Mouse (Mus musculus) thymus, adult 2 months (tissue): Measurements from ENCODE around the gene Rnf115.

Experiments
- CTCF ChIP-seq: fragments of 200-500 bp; IDR thresholded peaks from 2 replicates; pipeline ENCODE4 v1.5.1; 2012; ENCODE audit warnings: mild to moderate bottlenecking, control low read depth, low read length, moderate library complexity, borderline replicate concordance; ENCODE audit not compliant: control insufficient read depth, poor library complexity, insufficient read depth; ENCODE audit errors: extremely low read depth
- POLR2A ChIP-seq: fragments of 200-500 bp; IDR thresholded peaks from 2 replicates; pipeline ENCODE4 v1.6.1; 2012; ENCODE audit warnings: mild to moderate bottlenecking, low read length, control low read depth, moderate library complexity; ENCODE audit not compliant: control insufficient read depth, poor library complexity, insufficient read depth; ENCODE audit errors: extremely low read depth

DNA sequence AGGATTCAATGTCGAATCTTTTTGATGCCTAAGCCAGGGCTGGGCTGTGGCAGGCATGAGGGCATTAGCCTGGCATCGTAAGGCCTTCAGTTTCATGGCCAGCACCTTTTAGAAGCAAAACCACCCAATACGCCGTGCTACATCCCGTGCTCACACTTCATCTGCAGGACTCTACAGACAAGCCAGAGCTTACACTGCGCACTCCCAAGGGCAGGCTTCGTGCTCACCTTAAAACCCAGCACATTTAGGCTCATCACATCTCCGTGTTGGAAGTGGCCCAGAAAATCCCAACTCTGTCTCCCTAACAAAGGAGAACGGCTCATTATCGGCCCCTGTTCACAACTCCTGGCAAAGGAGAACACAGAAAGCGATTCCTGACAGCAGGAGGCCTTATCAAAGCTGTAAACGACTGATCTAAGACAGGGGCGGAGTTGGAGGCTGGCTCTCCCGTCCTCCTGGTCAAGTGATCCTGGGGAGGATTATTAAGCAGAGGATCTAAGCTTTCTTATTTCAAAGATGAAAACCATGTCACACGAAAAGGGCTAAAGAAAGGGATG lies 100.9 kb downstream of the Rnf115 start:
- TF ChIP-seq CTCF (no peak), POLR2A (no peak)
